Mouse (Mus musculus) lung, postnatal 14 days (tissue): ENCODE data around the gene Ppara.
"Not testable (repeated sequence)": the region's sequence is repeated elsewhere in the genome, so short reads cannot be mapped to it uniquely, and the experiment has no call there.

Source experiments
- DNase-seq: peaks from one replicate; pipeline ENCODE4 v3.0.0; 2021

Gene Ppara

DNA sequence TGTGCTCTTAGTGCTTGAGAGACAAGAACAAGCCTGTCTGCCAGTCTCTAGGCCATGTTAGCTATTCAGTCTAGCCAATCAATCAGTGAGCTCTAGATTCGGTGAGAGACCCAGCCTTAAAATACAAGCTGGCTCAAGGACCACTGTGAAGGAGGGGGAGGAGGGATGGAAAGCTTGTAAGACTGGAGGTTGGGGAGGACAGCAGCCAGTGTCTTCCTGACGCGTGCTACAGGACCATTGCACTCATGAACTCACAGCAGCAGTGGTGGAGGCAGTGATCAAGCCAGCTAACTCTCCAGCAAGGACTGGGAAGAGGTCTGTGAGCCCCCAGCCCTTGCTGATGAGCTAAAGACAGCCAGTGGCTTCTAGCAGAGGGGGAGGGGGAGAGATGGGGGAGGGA, 30.2 kb downstream of the Ppara start:
- no peak for DNase-seq

DNA sequence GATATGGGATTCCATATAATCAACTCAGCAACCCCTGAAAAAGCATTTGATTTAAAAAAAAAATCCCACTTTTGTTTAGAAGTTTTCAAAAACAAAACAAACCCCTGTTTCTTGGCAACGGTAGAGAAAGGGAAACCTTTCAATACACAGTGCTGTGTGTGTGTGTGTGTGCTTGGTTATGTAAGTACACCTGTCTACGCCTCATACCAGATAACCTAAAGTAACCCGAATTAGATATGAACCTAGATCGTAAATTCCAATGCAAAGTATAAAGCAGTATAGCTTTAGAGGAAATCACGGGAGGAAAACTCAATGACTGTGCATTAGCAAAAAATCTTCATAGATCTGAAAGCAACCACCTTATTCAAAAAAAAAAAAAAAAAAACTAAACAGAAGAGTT, 31.9 kb downstream of the Ppara start:
- no peak for DNase-seq

DNA sequence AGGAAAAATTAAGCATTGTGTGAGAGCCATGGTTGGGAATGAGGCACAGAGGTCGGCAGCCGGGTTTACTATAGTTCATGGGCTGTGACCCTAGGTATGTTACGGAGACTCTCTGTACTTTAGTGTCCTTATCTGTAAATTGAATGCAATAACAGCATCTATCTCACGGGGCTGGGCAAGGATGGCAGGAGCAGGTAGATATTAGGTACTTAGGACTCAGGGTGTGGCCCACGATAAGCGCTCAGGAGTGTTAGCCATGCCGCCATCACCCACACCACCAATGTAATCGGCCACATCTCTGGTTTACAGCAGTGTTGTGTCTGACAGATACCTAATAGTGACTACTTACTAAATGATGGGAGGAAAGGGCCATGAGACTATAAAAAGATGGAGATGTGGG, 34.2 kb downstream of the Ppara start:
- DNase-seq = no peak

- no peak for DNase-seq
Observed at GRCm38 (mm10) chr15:85771306-85772121, 36.7 kb downstream of the Ppara start.

DNA sequence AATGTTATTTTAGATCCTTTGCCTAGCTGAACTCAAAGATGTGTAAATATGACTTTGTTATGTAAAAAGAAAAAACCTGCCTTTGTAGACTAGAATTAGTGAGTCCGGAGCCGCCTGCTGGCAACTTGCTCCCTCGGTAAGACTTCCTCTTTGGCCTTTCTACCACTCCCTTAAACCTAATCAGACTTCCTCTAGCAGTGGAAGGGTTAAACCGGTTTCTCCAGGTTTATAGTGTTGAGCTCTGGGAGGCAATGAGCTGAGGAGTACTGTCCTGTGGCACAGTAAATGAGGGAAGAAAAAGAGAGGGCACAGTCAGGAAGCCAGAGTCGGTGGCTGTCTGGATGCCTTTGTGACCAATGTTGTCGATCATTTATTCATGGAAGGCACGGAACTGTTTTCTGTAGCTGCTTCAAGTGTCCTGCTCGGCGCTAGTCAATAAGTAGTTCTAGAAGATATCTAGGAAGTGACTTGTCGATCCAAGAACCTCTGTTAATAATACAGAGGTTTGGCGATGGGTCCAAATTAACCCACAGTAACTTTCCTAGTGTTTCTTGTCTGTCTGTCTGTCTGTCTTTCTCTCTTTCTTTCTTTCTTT, 37.5 kb downstream of the Ppara start:
- no peak for DNase-seq

DNA sequence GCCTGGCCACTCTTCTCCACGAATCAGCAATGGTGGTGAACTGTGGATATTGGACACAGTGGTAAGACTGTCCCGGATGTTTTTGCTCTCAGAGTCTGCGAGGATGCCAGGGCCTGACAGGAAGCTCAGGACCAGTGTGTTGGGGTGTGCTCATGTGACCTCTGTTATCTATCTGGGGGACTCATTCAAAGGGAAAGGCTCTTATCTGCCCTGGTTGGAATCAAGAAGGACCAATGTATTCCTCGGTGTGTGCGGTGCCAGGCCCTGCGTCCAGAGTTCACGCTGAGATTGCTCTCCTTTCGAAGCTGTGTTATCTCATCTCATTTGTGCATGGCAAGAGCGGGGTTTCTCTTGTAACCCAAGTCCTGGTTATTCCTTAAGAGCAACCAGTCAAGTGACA, 39.6 kb downstream of the Ppara start:
- no peak for DNase-seq

DNA sequence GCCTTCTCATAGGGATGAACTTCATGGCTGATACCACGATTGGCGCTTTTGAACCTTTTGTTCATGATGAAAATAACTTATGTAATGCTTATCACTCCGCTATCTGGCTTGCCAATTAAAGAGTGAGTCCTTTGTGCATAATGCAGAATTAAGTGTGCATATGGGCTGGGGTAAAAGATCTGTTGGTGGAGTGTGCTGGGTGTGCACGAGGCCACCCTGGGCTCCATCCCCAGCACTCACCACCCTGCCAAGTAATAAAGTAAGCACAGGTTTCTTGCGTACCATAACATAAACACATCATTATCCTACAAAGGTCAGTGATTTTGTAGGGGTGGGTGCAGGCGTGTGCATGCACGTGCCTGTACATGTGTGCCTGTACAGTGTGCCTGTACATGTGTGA, 40.2 kb downstream of the Ppara start:
- DNase-seq = no peak

GRCm38 (mm10) chr15:85776241-85776640, 41.5 kb downstream of the Ppara start:
- no peak for DNase-seq

- no peak for DNase-seq
Observed at GRCm38 (mm10) chr15:85776771-85777170, 42.0 kb downstream of the Ppara start.

DNA sequence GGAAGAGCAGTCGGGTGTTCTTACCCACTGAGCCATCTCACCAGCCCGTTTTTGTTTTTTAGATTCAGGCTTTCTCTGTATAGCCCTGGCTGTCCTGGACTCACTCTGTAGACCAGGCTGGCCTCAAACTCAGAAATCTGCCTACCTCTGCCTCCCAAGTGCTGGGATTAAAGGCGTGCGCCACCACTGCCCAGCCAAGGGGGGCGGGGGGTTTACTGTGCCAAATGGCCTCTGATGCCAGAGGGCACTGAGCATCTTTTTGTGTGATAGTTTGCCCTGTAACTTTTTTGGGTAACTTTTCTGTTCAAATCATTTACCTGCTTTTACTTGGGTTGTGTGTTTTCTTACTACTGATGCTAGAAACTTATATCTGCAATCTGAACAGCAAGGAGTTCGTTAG, 44.1 kb downstream of the Ppara start:
- DNase-seq = not testable (repeated sequence)

DNA sequence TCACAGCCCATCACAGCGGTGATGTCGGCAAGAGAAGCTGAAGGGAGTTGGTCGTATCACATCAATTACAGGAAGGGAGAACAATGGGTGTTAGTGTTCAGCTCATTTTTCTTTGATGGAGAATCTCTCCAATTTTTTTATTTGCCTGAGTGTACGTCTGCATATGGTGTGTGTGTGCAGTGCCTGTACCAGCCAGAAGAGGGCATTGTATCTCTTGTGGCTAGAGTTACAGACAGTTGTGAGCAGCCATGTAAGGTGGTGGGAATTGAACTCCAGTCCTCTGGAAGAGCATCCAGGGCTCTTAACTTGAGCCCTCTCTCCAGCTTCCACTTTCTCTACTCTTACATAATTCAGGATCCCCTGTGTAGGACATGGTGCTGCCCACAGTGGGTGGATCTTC, 48.4 kb downstream of the Ppara start:
- no peak for DNase-seq

GRCm38 (mm10) chr15:85784341-85784740, 49.6 kb downstream of the Ppara start:
- no peak for DNase-seq

DNA sequence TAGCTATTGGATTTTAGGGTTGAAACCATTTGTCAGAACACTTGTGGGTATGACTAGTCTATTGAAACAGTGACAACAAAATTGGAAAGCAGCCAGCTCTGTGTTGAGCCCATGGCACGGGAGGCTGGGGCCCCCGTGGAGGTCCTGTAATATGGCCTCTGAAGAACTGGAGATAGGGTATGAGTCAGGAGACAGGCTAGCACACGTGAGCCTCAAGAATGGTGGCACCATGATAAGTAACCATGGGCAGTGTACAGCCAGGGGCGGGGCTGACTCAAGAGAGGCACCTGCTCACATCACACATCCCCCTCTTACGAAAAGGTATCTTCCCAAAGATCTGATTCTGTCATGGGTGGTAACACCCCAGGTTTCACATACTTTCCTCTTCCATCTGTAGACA, 51.9 kb downstream of the Ppara start:
- no peak for DNase-seq

DNA sequence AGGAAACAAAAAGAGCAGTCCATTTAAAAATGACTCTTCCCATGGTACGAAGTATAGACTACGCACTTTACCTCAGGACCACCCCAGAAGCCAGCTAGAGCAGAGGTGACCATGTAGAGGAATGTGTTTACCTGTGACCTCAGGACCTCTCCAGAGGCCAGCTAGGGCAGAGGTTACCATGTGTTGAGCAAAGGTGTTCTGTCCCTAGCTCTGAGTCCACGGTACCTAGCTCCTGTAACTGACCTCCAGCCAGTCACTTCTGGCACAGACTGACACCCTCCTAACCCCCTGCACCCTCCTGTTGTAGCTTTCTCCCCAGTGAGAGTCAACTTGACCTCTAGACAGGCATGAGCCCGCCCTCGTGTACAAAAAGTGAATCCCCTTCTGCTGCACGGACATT, 52.7 kb downstream of the Ppara start:
- DNase-seq = no peak

DNA sequence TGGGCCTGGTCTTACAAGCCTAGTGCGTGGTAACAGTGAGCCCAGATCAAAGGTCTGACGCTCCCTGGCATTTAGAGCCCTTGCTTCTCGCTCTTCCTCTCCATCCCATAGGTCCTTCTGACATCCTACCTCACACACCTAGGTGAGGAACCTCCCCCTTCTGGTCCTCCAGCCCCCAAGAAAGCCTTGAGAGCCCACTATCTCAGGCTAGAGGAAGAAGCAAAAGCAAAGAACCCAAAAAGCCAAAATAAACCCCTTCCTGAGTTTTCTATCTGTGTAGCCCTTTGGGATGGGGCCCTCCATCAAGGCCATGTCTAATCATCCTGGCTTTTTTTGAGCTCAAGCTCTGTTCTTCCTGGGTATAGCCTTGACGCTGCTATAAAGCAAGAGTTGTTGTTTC, 53.3 kb downstream of the Ppara start:
- DNase-seq = no peak

GRCm38 (mm10) chr15:85788633-85789032, 53.9 kb downstream of the Ppara start:
- no peak for DNase-seq

DNA sequence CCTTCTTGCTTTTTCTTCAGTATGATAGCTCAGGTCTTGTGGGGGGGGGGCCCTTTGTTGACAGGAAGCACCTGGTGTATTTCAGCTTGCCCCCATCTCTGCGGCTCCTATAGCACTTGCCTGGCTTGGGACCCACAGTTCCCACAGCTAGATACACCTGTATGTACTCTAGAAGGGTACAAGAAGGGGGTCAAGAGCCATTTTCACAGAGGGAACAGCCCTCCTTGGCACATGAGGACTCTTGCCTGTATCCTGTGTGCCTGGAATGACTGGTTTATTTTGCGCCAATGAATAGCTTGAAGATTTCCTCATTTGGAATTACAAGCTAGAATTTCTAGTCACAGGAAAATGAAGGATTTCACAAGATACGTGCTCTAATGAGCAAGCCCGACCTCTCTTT, 56.7 kb downstream of the Ppara start:
- peak; percentile 18 for DNase-seq

DNA sequence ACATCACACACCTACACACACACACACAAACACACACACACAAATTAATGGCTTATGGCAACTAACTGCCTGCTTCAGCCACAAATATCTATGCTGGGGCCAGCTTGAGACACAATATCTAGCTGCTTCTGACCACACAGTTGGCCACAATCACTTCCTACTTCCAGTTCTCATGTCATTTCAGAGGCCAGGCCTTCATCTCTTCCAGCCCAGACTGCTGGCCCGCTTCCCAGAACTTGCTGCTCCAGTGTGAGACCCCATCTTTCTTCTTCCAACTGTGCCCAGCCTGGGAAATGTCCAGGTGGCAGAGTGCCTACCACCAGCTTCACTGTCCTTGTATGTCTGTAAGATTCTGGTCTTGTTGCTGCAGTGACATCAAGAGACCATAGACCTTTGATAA, 58.0 kb downstream of the Ppara start:
- no peak for DNase-seq

DNA sequence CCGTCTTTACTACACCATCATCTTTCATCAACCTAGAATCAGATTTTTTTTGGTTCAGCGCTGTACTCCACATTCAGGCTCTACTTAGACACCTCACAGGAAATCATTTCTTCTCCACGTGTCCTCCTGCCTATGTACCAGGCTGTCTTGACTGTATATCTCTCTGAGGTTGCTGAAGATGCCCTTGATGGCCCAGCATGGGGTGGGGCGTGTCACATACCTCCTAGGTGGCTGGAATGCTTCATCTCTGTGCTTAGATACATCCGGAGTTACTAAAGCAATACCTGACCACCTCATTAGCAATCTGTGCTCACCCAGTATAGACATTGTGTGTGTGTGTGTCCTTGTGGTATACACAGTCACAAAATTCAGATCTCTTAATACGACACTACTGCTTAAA, 60.7 kb downstream of the Ppara start:
- no peak for DNase-seq

- DNase-seq = no peak
Observed at GRCm38 (mm10) chr15:85798676-85799075, 63.9 kb downstream of the Ppara start.

- DNase-seq = no peak
Observed at GRCm38 (mm10) chr15:85802931-85803330, 68.1 kb downstream of the Ppara start.

- DNase-seq = no peak
Observed at GRCm38 (mm10) chr15:85806886-85807285, 72.1 kb downstream of the Ppara start.

DNA sequence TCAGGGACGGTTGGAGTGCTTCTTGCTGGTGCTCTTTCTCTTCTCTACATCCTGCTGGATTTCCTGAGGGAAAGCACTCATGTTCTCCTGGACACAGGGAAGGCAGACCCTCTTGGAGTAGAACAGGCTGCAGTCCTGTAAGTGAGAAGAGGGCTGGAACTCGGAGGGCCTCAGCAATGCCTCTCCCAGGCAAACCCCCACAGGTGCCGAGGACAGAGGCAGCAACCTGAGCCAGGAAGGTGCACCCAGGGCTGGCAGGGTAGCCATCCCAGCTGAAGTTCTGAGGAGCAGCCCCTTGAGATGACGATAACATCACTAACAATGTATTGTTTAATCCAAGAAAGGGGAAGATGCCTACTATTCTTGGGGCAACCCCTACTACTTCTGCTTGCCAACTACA, 72.6 kb downstream of the Ppara start:
- no peak for DNase-seq

DNA sequence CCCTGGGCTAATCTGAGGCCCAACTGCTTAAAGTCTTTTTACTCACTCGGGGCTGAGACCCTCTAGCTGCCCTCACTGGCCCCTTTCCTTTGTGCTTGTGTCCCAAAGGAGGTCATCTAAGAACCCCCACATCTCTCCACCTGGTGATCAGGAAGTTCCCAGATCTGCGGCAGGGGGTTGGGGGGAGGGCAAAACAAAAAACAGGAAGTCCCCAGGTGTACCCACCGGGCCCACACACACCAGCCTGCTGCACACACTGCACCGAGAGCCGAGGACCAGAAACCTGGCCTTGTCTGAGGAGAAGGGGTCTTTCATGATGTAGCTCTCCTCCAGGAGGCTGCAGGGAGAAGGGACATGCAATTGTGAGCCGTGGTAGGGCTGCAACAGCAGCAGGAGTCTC, 73.2 kb downstream of the Ppara start:
- DNase-seq = no peak

GRCm38 (mm10) chr15:85808434-85808833, 73.7 kb downstream of the Ppara start:
- no peak for DNase-seq
